Mouse (Mus musculus): ENCODE results near the gene F5. TPM values are rescaled to one million over a fixed set of nuclear protein-coding genes. Genes with fewer than 3 reads are reported as not detected.
A peak's percentile ranks its signal among the peaks of the same experiment; 100 is the strongest.

F5 gene
- polyA plus RNA-seq, 1 experiment from 2014 or later = 0.24 TPM

DNA sequence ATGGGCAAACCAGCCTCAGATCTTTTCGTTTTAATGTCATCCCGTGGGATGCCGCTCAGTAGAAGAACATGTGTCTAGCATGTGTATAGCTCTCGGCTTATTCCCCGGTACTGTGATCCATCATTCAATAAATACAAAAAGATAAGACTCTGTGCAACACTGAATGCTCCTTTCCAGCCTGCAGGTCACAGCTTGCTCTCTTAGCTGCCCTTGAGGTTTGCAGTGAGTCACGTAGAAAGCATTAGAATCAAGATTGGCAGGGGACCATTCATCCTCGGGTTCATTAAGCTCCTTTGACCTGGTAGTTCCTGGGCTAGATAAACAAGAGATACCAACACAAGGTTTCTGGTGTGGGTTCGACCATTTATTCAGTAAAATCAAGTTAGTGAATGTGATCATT, 91.2 kb downstream of the F5 start:
- Histone ChIP-seq H3K27me3 (no peaks in the 10 kb centered on the region), H3K9ac (no peak overlapping the region), H3K4me1 (peaks cover under 1% of the 10 kb centered on the region), H3K27ac (no peak overlapping the region), H3K4me3 (no peak overlapping the region), H3K36me3 (no peaks in the 10 kb centered on the region), H3K9me3 (no peaks in the 10 kb centered on the region), H3K4me2 (no peak overlapping the region)
- WGBS = 49% methylated on average over 8 of the region's 8 CpGs
- ATAC-seq (ENCODE audit: insufficient number of reproducible peaks, low FRiP score, low TSS enrichment, low read depth) = no peak

- Histone ChIP-seq H3K27ac (no peak overlapping the region), H3K4me1 (peaks cover 21% of the 10 kb centered on the region), H3K36me3 (no peaks in the 10 kb centered on the region), H3K4me2 (peak overlapping the region; percentile 67; the same call in 1 of the 2 replicates), H3K9ac (no peak overlapping the region), H3K9me3 (no peaks in the 10 kb centered on the region), H3K4me3 (no peak overlapping the region), H3K27me3 (no peaks in the 10 kb centered on the region)
- ATAC-seq (ENCODE audit: insufficient number of reproducible peaks, low FRiP score, low TSS enrichment, low read depth) = no peak
- 53% methylated on average over 8 of the region's 8 CpGs for WGBS
Measured at GRCm38 (mm10) chr1:164247442-164247841, 95.8 kb downstream of the F5 start.

DNA sequence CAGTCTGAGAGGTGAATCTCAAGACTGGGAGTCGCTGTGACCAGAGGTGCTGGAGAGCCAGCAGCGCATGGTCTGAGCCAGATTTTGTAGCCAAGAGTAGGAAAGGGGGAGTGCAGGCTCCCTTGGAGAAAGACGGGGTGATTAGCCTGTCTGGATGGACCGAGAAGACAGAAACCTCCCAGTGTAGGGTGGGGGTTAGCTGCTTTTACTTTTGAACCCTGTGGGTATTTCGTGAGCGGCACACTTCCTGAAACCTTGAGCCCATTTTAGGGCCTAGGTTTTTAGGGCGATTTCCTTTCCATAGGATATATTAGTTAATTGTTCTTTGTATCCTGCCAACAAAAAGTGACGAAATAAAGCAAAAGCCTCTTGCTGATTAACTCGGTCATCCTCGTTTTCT, 96.3 kb downstream of the F5 start:
- Histone ChIP-seq H3K27me3 (no peaks in the 10 kb centered on the region), H3K4me3 (peak overlapping the region; percentile 82), H3K4me2 (peak overlapping the region; percentile 67), H3K9ac (peak overlapping the region; percentile 45), H3K36me3 (no peaks in the 10 kb centered on the region), H3K4me1 (peaks cover 21% of the 10 kb centered on the region), H3K27ac (0 out of 2 replicates have a peak overlapping the region, but pooled peaks have one; percentile 75), H3K9me3 (no peaks in the 10 kb centered on the region)
- ATAC-seq (ENCODE audit: insufficient number of reproducible peaks, low FRiP score, low TSS enrichment, low read depth) = no peak
- 15% methylated on average over 10 of the region's 10 CpGs for WGBS

GRCm38 (mm10) chr1:164248465-164249331, 97.1 kb downstream of the F5 start, which contains the start of gene Slc19a2:
Slc19a2 (plus strand) TSS chr1:164249046.
- H3K27ac ChIP-seq = peak within 1 kb of the TSS; percentile 75
- no peaks in the 10 kb centered on the region for H3K9me3 ChIP-seq
- H3K36me3 ChIP-seq = no peaks in the 10 kb centered on the region
- ATAC-seq (ENCODE audit: insufficient number of reproducible peaks, low FRiP score, low TSS enrichment, low read depth) = peak; percentile 94
- peak within 1 kb of the TSS; percentile 79 for H3K4me2 ChIP-seq
- H3K9ac ChIP-seq = peak within 1 kb of the TSS; percentile 52
- WGBS = under 1% methylated on average over 75 of the region's 79 CpGs
- H3K27me3 ChIP-seq = no peaks in the 10 kb centered on the region
- peak within 1 kb of the TSS; percentile 82 for H3K4me3 ChIP-seq
- peaks cover 21% of the 10 kb centered on the region for H3K4me1 ChIP-seq

- ATAC-seq (ENCODE audit: insufficient number of reproducible peaks, low FRiP score, low TSS enrichment, low read depth) = no peak; the same call in 1 of the 2 replicates
- Histone ChIP-seq H3K27me3 (no peaks in the 10 kb centered on the region), H3K36me3 (no peaks in the 10 kb centered on the region), H3K4me3 (peak overlapping the region; percentile 82), H3K4me1 (peaks cover 21% of the 10 kb centered on the region), H3K4me2 (peak overlapping the region; percentile 79), H3K9ac (peak overlapping the region; percentile 52), H3K27ac (peak overlapping the region; percentile 59), H3K9me3 (no peaks in the 10 kb centered on the region)
- under 1% methylated on average over 33 of the region's 33 CpGs for WGBS
Measured at GRCm38 (mm10) chr1:164249332-164249711, 97.7 kb downstream of the F5 start.

DNA sequence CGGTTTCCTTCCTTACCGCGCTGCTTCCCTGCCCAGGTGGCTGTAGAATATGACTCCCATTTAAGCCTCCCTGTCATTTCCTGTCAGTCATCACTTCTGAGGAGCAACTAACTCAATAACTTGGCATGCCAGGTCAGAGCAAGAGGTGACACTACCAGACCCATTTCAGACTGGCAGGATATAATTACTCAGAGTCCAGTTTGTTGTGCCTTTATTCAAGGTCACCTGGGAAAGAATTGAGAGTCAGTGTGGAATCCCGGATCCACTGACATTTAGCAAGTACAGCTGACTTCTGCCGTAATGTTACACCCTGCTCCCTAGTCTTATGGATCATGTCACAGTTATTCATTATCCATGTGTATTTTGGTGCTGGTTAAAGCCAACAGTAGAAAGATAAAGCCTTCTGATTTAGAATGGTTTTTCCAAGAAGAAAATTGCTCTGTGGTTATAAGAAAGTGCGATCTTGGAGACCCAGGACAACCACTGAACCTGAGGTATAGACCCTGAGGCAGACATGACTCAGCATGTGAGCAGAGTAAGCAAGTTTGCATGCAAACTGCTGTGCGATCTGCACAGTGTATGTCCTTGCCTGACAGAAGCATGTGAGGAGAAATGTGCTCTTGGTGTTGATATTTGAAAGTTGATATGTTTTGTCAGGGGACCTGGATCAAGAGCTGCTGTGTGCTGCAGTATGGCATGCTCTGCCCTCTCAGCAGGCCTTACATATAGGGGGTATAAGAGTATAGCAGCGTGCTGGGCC, 98.9 kb downstream of the F5 start:
- no peak for ATAC-seq (ENCODE audit: insufficient number of reproducible peaks, low FRiP score, low TSS enrichment, low read depth)
- Histone ChIP-seq H3K4me2 (peak overlapping the region; percentile 79), H3K9me3 (no peaks in the 10 kb centered on the region), H3K36me3 (no peaks in the 10 kb centered on the region), H3K27ac (no peak overlapping the region), H3K27me3 (no peaks in the 10 kb centered on the region), H3K4me3 (peak overlapping the region; percentile 82), H3K9ac (no peak overlapping the region), H3K4me1 (peaks cover 21% of the 10 kb centered on the region)
- WGBS = 46% methylated on average over 8 of the region's 8 CpGs

DNA sequence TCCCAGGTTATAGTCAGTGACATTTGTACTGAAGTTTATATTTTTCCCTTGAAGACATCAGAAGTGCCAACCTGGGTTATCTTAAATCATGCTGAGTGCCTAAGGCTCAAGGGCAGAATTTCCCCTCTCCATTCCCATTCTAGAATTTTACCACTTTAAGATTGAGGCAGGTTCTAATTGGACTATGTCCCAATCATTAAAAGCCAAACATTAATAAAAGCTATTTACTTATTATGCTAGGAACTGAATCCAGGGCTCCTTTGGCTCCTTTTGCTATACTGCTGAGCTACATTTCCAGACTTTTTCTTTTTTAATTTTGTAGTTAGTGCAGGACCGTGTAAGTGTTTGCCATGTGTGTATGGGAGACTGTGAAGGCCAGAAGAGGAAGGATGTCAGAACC, 99.8 kb downstream of the F5 start:
- 85% methylated on average over 1 of the region's 1 CpGs for WGBS

DNA sequence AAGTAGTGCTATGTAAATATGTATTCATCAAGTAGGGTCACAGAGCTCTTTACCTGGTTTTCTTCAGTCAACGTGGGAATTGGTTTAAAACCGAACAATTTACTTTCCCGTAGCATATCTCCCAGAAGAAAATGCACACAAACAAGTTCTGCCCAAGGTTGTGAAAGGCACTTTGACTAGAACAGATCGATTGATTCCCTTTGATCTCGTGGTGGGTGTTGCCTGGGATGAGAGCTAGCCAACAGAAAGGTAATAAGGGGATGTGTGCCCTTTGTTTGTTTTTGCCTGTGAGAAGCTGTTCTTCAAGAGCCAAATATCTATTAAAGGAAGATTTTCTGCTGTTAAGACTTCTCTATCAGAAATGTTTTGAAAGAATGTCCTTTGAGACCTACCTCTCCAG, 100.9 kb downstream of the F5 start:
- Histone ChIP-seq H3K36me3 (peaks cover 9% of the 10 kb centered on the region; the same call in 1 of the 2 replicates), H3K4me1 (peaks cover 21% of the 10 kb centered on the region), H3K4me3 (no peak overlapping the region), H3K9me3 (no peaks in the 10 kb centered on the region), H3K9ac (no peak overlapping the region), H3K4me2 (no peak overlapping the region), H3K27ac (no peak overlapping the region), H3K27me3 (no peaks in the 10 kb centered on the region)
- no peak for ATAC-seq (ENCODE audit: insufficient number of reproducible peaks, low FRiP score, low TSS enrichment, low read depth)
- 60% methylated on average over 5 of the region's 5 CpGs for WGBS

More for the DNA sequence above, 99.8 kb downstream of the F5 start:
- Histone ChIP-seq H3K4me3 (no peak overlapping the region), H3K27me3 (no peaks in the 10 kb centered on the region), H3K36me3 (no peaks in the 10 kb centered on the region), H3K9me3 (no peaks in the 10 kb centered on the region), H3K27ac (no peak overlapping the region), H3K9ac (no peak overlapping the region), H3K4me1 (peaks cover 21% of the 10 kb centered on the region), H3K4me2 (no peak overlapping the region)
- no peak for ATAC-seq (ENCODE audit: insufficient number of reproducible peaks, low FRiP score, low TSS enrichment, low read depth)

- peaks cover 17% of the 10 kb centered on the region; the same call in 1 of the 2 replicates for H3K36me3 ChIP-seq
- H3K27me3 ChIP-seq = no peaks in the 10 kb centered on the region
- 85% methylated on average over 3 of the region's 3 CpGs for WGBS
- H3K4me2 ChIP-seq = no peak overlapping the region
- no peaks in the 10 kb centered on the region for H3K9me3 ChIP-seq
- no peak for ATAC-seq (ENCODE audit: insufficient number of reproducible peaks, low FRiP score, low TSS enrichment, low read depth)
- H3K27ac ChIP-seq = no peak overlapping the region
- peaks cover 12% of the 10 kb centered on the region for H3K4me1 ChIP-seq
- H3K4me3 ChIP-seq = no peak overlapping the region
- H3K9ac ChIP-seq = no peak overlapping the region
Measured at GRCm38 (mm10) chr1:164254836-164255235, 103.2 kb downstream of the F5 start.

DNA sequence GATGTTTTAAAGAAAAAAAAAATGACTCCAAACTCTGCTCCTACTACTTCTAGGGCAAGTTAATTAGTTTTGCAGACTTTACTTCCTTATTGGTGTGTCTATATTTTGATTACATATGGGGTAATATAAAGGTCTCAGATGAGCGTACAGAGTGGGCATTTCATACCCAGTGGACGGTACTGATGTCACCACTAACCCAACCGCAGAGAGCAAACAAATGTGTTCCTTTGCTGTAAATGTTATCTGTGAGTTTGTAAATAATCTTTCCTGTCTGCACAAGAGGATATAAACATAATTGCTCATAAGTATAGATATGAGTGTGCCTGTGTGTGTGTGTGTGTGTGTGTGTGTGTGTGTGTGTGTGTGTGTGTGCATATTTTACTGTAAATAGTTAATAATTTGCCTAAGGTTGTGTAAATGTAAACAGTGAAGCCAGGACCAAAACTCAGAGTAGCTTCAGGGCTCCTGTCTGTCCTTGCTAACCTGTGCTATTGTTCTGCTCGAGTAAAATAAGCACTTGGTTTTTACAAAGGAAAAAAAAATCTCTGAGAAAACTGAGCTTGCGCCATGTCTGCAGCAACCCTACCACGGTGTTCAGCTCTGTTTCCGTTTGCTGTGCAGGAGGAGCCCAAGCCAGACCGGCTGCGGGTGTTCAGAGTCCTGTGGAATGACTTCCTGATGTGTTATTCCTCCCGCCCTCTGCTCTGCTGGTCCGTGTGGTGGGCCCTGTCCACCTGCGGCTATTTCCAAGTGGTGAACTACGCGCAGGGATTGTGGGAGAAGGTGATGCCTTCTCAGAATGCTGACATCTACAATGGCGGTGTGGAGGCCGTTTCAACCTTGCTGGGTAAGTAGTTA, 108.8 kb downstream of the F5 start:
- H3K4me2 ChIP-seq = no peak overlapping the region
- no peak for ATAC-seq (ENCODE audit: insufficient number of reproducible peaks, low FRiP score, low TSS enrichment, low read depth)
- no peak overlapping the region for H3K4me3 ChIP-seq
- H3K36me3 ChIP-seq = peaks cover 35% of the 10 kb centered on the region
- 73% methylated on average over 16 of the region's 16 CpGs for WGBS
- H3K27me3 ChIP-seq = no peaks in the 10 kb centered on the region
- H3K9me3 ChIP-seq = no peaks in the 10 kb centered on the region
- H3K9ac ChIP-seq = no peak overlapping the region
- H3K4me1 ChIP-seq = no peaks in the 10 kb centered on the region
- no peak overlapping the region for H3K27ac ChIP-seq

GRCm38 (mm10) chr1:164261553-164261952, 109.9 kb downstream of the F5 start:
- H3K4me2 ChIP-seq = no peak overlapping the region
- H3K27me3 ChIP-seq = no peaks in the 10 kb centered on the region
- H3K27ac ChIP-seq = no peak overlapping the region
- H3K9me3 ChIP-seq = no peaks in the 10 kb centered on the region
- no peaks in the 10 kb centered on the region for H3K4me1 ChIP-seq
- ATAC-seq (ENCODE audit: insufficient number of reproducible peaks, low FRiP score, low TSS enrichment, low read depth) = no peak
- H3K36me3 ChIP-seq = peaks cover 35% of the 10 kb centered on the region
- 68% methylated on average over 7 of the region's 7 CpGs for WGBS
- no peak overlapping the region for H3K4me3 ChIP-seq
- H3K9ac ChIP-seq = no peak overlapping the region
